Mouse (Mus musculus) frontal cortex, adult (tissue): ENCODE measurements around the gene Guca2b.
"Not testable (repeated sequence)": the region's sequence is repeated elsewhere in the genome, so short reads cannot be mapped to it uniquely, and the experiment has no call there.

Experiments
- ATAC-seq: cut with Nextera tagmentation; 2 replicates; pipeline ENCODE4 v1.9.2; 2017; ENCODE audit warnings: mild to moderate bottlenecking, moderate library complexity, mixed read lengths; ENCODE audit not compliant: low TSS enrichment

Gene Guca2b

DNA sequence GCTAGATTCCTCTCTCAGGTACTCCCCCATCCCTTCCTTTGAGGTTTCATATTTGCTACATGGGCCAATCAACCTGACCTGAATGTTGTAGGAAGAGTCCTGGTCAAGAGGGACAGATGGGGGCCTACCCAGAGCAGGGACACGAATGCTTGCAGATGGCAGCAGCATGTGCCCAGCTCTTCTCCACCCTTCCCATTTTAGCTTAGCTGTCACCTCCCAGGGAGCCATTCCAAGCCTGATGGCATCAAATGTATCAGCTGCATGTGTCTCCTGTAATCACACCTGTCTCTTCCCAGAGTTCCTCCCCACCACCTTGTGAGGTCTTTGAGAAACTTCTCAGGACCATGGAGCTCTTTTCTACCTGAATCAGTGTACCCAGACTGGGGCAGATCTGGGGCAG, 1.7 kb downstream of the Guca2b start:
- no peak for ATAC-seq

DNA sequence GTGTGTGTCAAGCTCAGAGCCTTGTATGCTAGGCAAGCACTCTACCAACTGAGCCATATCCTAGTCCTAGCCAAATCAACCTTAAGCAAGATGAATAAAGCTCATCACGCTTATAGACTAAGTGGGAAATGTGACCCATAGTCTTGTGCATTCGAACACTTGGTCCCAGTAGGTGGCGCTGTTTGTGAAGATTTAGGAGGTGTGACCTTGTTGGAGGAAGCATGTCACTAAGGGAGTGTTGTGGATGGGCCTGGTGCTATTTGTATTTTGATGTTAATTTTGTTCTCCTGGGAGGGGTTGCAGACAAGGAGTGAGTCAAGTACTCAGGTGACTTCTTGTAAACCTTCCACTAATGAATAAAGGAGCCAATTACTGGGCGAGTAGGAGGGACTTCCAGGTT, 16.1 kb downstream of the Guca2b start:
- no peak for ATAC-seq

DNA sequence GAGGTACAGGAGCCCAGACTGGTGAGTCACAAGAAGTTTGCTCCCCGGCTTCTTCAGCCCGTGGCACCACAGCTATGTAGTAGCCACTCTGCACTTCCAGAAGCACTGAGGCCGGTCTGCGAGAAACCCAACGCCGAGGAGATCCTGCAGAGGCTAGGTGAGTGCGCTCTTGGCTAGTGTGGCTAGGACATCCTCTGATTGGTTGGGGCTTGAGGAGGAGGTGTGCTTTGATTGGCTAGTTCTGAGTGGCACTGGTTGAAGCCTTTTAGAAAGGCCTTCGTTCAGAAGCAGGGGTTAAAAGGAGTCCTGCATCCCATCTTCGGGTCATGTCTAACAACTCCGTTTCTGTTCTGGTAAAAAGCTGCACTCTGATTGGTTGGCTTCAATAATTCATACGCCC, 20.1 kb downstream of the Guca2b start:
- no peak for ATAC-seq

DNA sequence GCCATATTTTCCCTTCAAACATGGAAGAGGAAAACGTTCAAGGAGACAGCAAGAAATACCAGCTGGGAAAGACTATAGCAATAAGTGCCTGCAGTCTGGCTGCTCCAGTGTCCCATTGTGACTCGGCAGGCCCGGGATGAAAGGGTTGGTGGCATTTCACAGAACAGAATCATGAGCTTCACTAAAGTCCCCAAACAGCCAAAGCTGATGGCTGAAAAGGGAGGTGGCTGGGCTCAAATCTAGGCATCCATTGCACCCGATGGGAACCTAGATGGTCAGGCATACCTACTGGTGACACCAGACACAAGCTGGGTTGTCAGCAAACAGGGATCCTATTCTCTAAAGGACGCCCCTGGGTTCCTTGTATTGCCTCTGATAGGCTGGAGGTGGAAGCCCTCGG, 20.8 kb downstream of the Guca2b start:
- no peak for ATAC-seq

DNA sequence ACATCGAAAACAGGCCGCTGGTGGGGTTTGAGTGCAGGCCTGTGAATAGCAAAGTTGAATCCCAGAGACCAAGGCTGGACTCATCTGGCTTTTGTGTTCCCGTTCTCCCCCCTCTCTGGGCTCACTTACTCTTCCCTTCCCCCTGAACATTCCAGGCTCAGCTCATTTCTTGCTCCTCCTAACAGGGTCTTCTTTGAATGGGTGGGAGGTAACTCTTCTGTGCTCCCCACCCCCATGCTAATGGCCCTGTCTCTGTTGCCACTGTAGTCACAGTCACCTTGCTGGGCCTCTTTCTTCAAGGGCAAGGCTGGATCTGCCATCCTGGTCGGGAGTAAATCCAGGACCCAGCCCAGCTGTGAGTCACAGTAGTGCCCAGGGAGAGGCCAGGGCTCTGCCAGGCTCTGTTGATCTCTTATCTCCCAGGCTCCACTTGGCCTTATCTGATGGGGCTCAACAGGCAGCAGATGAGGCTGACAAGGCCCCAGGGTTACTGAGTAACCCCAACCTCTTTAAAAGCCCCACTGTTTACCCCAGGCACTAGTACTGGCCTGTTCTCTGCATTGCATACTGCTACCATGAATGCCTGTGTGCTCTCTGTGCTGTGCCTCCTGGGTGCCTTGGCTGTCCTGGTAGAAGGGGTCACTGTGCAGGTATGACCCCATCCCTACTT, 21.4 kb downstream of the Guca2b start, which contains the start of gene Guca2a:
Gene Guca2a, plus strand, starts transcription at position 529 of the 670 bp plus-strand sequence.
- no peak for ATAC-seq

DNA sequence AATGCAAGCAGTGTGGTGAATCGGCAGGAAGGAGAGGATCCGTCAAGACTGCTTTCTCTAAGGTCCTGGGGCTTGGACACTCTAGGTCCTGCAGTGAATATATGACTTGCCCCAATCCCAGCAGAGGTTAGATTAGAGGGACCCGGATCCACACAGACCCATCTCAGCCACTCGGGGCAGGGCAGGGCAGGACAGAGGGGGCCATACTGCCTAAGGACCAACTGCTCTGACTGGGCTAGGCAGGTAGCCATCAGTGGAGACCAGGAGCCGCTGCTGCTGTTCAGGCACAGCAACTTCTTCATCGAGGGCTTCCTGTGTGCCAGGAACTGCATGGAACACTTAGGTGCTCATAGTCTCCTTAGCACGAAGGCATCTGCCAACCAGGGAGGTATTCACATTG, 22.0 kb downstream of the Guca2b start:
- no peak for ATAC-seq

DNA sequence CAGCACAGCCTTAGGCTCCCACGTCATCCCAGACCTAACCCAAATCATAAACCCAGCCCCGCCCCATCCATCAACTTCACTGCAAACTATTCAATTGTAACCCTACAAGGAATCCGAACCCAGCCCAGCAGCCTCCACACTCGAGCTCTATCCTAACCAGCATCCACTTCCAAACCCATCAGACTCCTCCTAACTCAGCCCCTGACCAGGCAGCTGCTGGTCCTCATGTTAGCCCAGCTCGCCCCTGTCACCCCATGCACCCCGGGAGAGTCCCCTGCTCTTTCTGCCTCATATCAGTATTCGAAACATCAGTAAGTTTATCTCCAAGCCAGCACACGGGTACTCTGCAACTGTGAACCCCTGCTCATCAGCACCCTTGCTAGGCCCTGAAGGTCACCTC, 23.1 kb downstream of the Guca2b start:
- ATAC-seq = no peak

DNA sequence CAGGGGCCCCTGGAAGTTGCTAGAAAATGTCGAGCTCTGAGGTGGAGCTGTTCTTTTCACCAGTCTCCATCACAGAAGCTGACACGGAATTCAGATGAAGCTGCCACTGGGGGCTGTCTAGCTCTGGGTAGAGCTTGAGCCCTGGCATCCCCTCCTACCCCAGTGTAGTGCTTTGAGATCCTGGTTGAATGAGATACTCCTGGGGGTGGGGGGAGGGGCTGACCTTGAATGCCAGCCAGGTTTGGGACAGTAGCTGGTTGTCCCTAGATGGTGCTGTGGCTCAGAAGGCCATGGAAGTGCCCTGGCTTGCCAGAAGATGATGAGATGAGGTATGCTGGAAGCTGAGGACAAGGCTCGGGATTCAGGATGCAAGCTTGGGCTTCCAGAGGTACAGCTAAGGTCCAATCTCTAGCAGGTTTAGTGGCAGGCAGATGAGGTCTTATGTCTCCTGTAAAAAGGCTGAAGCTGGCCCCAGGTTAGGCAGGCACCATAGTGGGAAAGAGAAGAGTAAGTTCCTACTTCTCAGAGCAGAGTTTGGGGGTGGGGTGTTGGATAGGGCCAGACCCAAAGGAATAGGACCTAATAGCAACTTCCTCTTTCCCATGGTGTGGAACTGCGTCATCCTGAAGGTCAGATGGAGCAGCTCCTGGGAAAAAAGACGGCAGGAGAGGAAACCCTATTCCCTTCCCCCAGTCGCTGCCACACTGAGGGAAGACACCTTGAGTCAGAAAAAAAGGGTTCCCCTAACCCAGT, 23.7 kb downstream of the Guca2b start:
- no peak for ATAC-seq

DNA sequence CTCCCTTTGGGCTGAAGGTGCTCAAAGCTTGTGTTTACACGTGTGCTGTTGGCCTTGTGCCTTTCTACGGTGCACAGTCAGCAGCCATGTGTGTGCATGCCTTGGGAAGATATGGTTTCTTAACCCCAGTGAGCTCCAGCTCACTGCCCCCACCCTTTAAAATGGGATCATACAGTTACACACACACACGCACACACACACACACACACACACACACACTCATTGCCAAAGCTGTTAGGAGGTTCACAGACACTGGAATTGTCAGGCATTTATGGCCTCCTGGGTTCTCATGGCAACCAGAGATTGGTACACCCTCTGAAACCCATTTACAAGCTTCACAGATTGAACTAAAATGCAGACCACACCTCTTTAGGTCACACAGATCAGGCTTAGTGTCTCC, 24.8 kb downstream of the Guca2b start:
- ATAC-seq = no peak

DNA sequence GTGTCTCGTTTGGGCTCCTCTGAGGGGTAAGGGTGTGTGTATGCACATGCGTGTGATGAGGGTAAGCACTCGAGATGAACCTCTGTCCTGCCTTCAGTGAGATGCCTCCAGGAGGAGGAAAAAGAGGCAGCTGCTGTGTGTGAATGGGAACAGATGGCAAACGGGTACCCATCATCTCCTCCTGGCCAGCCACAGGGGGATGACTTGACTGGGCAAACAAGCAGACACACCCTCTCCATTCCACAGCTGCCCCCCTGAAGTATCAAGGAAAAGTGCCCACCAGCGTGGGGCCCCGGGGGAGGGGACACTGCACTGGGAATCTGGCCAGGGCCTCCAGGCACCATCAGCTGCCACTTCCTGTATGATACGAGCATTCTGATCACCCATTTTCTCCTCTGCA, 25.4 kb downstream of the Guca2b start:
- no peak for ATAC-seq

DNA sequence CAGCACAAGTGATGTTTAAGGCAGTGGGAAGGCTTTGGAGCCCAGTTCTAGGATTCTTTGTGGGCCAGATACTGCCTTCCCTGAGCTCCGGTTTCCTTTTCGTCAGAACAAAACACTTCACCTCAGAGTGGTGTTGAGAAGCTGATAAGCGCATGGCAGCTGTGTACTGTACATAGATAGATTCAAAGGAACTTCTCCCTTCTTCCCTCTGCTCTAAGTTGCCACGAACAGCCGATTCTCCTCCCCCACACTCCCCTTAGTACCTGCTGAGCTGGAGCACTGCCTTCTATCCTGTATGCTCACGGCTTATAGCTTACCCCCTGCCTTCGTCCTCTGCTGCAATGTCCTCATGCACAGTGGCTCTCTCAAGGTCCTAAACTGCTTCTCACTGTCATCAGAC, 26.0 kb downstream of the Guca2b start:
- ATAC-seq = peak; percentile 18; the same call in 1 of the 2 replicates

DNA sequence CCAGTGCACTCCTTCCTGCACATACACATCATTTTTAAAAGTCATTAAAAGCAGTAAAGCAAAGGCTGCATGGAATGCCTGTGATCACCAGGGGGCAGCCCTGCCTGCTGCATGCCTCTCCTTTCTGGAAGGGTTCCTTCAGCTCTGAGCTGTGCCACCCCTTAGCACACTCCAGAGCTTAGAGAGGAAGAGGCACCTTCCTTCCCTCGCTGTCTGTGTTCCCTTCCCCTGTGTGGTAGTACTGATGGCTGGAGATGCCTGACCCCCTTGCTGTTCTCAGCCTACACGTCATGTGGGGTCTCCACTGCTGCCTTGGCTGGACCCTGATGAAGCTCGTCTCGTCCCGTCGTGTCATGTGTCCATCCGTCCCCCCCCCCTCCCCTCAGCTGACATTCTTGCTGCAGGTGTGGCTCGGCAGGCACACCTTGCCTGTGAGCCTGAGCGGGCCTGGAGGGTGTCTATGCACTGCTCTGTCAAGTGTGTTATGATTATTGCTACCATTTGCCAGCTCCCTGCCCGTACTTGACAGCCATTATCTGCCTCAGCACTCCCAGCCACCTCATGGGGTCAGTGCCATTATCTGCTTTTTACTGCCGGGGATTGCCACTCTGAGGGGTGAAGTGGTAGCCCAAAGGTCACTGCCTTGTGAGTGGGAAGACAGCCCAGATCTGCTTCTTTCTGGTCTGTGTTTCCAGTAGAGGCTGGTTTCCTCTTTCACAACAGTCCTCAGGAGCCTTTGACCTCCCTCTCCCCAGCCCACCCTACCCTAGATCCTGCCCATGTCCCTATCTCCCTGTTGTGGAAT, 27.4 kb downstream of the Guca2b start:
- ATAC-seq = peak; percentile 82

DNA sequence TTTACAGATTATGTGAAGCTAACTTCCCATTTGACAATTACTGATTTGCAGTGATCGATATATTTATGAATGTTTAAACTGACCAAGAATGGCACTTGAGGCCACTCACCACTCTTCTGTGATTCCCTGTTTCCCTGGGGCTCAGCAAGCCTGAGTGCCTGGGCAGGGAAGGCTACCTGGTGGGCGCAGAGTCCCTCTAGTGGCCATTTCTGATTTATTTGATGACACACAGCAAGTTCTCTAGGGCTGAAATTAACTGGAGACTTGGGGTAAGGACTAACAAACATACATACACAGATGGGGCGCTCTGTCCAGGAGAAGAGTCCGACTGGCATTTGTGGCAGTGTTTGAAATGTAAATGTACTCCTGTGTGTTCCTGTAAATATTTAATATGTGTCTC, 30.4 kb downstream of the Guca2b start:
- not testable (repeated sequence) for ATAC-seq

DNA sequence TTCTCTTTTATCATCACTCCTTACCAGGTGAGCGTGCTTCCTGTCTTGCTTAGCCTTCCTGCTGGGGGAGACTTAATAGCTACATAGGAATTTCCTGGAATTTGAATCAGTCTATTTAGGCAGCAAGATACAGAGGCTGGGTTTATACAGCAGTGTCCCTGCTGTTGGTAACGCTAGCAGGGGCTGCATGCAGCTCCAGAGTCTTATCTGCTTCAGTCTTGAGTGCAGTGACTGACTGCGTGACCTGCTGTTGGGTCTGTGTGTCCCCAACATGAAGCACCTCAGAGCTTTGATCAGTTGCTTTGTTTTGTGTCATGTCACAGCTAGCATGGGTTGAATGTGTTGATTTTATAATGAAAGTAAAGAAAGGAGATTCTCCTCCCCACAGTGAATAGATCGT, 31.4 kb downstream of the Guca2b start:
- ATAC-seq = no peak

DNA sequence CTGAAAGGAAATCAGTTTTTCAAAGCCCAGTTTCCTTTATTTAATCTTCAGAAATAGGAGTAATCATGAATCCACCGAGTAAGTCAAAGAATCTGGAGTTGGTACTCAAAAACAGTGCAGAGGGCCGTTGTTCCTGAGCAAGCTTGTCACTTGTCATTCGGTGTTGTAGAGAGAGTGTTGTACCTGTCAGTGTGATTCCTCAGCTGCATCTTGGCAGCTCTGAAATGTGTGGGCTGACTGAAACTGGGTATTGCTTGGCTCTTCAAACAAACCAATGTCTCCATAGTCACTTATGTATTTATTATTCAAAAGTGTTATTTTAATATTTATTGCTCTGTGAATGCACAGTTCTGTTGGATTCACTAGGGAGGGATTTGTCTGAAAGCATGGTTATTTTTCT, 31.9 kb downstream of the Guca2b start:
- no peak for ATAC-seq

DNA sequence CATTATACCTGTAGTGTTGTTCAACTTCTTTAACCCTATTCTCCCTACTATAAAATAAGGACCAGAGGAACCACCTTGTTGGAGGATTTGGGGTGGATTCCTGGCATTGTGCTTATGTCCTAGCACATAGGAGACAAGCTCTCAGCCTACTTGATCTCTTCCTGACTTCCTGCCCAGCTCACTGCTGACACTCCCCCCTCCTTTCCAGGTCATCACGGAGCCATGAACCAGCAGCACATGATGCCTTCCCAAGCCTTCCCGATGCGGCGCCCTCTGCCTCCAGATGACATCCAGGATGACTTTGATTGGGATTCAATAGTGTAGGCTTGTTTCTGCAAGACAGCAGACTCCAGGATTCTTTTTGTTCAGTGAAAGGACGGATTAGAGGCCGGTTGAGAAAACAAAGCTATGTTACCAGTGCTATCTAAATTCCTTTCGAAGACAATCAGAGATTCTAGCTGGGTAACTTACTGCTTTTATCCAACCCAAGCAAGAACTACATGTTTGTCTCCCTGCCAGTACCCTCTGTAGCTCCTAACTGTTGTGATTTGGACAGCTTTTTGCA, 32.6 kb downstream of the Guca2b start:
- ATAC-seq = no peak

DNA sequence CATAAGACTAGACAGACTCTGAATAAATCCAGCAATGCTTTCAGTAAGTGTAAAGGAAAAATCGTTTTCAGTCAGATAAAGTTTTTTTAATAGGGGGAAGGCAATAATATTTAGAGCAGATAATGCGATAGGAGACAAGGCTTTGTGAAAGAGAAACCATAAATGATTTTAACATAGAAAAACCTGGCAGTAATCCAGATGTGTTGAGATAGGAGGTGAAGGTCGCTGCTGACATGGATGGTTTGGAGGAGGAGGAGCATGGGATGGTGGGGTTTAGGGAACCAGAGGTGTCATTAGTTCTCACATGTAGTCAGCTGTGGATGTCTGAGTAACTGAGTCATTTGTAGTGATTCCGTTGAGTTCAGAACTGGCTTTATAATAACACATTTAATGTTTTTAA, 44.0 kb downstream of the Guca2b start:
- no peak for ATAC-seq

DNA sequence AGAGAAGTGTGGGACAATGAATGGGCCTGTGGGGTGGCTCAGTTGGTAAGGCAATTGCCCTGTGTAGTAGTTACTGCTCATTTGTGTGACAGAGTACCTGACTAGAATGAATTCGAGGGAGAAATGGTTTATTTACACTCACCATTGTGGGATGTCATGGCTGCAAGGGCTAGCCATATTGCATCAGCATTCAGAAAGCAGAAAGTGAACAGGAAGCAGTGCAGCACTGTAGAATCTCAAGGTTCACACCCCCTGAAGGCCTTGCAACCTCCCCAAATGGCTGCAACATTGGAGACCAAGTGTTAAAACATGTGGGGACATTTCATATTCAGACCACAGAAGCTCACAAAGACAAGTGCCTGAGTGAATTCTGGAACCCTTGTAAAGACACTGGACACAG, 44.7 kb downstream of the Guca2b start:
- ATAC-seq = no peak

DNA sequence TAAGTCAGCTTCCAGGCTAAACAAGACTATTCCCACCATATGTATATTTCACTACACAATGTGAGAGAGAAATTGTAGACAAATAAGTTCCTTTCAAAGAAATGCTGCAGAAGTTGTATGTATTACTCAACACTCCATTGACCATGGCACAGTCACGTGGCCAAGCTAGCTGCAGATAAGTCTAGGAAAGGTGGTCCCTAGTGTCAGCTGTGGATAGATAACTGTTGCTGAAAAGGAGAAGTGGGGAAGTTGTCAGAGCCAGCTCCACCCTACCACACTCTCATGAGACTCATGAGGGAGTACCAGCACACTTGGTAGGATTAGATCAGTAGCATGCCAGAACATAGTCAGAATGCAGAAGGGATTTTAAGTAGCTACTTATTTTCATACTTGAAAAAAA, 49.3 kb downstream of the Guca2b start:
- ATAC-seq = no peak
